Mouse (Mus musculus) testis, adult 2 months (tissue): Measurements from ENCODE around the gene Adgrf5. TPM values are rescaled to one million over a fixed set of nuclear protein-coding genes. Genes with fewer than 3 reads are reported as not detected.

Experiments used
- H3K27ac ChIP-seq: fragments of 200-500 bp; 2 replicates; pipeline ENCODE4 v1.5.1; 2012; ENCODE audit warnings: low read depth, low read length; ENCODE audit not compliant: control insufficient read depth, insufficient read depth
- H3K27me3 ChIP-seq: fragments of 200-500 bp; 2 replicates; pipeline ENCODE4 v1.6.1; 2012; ENCODE audit warnings: mild to moderate bottlenecking, low read length, moderate library complexity; ENCODE audit not compliant: control insufficient read depth, insufficient read depth
- H3K36me3 ChIP-seq: fragments of 200-500 bp; 2 replicates; pipeline ENCODE4 v1.6.1; 2012; ENCODE audit warnings: mild to moderate bottlenecking, low read length; ENCODE audit not compliant: control insufficient read depth, insufficient read depth
- H3K4me1 ChIP-seq: fragments of 200-500 bp; 2 replicates; pipeline ENCODE4 v1.6.1; 2012; ENCODE audit warnings: low read length; ENCODE audit not compliant: control insufficient read depth, insufficient read depth
- H3K4me3 ChIP-seq: fragments of 200-500 bp; 2 replicates; pipeline ENCODE4 v1.5.1; 2012; ENCODE audit warnings: low read depth, mild to moderate bottlenecking, low read length, moderate library complexity, mixed read lengths; ENCODE audit not compliant: control insufficient read depth
- CTCF ChIP-seq: fragments of 200-500 bp; IDR thresholded peaks from 2 replicates; pipeline ENCODE4 v1.5.1; 2012; ENCODE audit warnings: low read depth, mild to moderate bottlenecking, inconsistent platforms, low read length, moderate library complexity; ENCODE audit not compliant: control insufficient read depth, insufficient read depth, insufficient replicate concordance
- POLR2A ChIP-seq: fragments of 200-500 bp; IDR thresholded peaks from 2 replicates; pipeline ENCODE4 v1.6.1; 2012; ENCODE audit warnings: low read depth, mild to moderate bottlenecking, inconsistent platforms, low read length, moderate library complexity; ENCODE audit not compliant: control insufficient read depth
- polyA plus RNA-seq: library from polyadenylated mRNA; depleted of rRNA; stranded (reverse); fragments of >200 nt; gene quantifications from 2 replicates; pipeline ENCODE4 v1.2.3, GENCODE M21; 2012

Adgrf5 gene
- polyA plus RNA-seq, 1 experiment = 0.74 TPM

GRCm38 (mm10) chr17:43407548-43407947, 47.3 kb downstream of the Adgrf5 start:
- TF ChIP-seq POLR2A = no peak
- TF ChIP-seq CTCF = no peak
- Histone ChIP-seq H3K4me3 (no peak overlapping the region), H3K27ac (no peak overlapping the region), H3K27me3 (no peaks in the 10 kb centered on the region), H3K36me3 (no peaks in the 10 kb centered on the region), H3K4me1 (no peaks in the 10 kb centered on the region)

- Histone ChIP-seq H3K36me3 (no peaks in the 10 kb centered on the region), H3K4me3 (no peak overlapping the region), H3K4me1 (no peaks in the 10 kb centered on the region), H3K27me3 (no peaks in the 10 kb centered on the region), H3K27ac (no peak overlapping the region)
- TF ChIP-seq POLR2A (no peak), CTCF (no peak)
These were observed 52.9 kb downstream of the Adgrf5 start for GRCm38 (mm10) chr17:43413182-43413581.

- no peak overlapping the region for H3K27ac ChIP-seq
- H3K27me3 ChIP-seq = no peaks in the 10 kb centered on the region
- no peaks in the 10 kb centered on the region for H3K36me3 ChIP-seq
- no peak overlapping the region for H3K4me3 ChIP-seq
- TF ChIP-seq POLR2A = no peak
- TF ChIP-seq CTCF = no peak
- H3K4me1 ChIP-seq = no peaks in the 10 kb centered on the region
These were observed 59.0 kb downstream of the Adgrf5 start for GRCm38 (mm10) chr17:43419204-43419603.

GRCm38 (mm10) chr17:43420381-43420780, 60.1 kb downstream of the Adgrf5 start:
- TF ChIP-seq POLR2A (no peak), CTCF (no peak)
- no peak overlapping the region for H3K27ac ChIP-seq
- no peaks in the 10 kb centered on the region for H3K36me3 ChIP-seq
- no peaks in the 10 kb centered on the region for H3K4me1 ChIP-seq
- H3K4me3 ChIP-seq = no peak overlapping the region
- H3K27me3 ChIP-seq = no peaks in the 10 kb centered on the region

- no peak for TF ChIP-seq POLR2A
- TF ChIP-seq CTCF = no peak
- H3K4me1 ChIP-seq = no peaks in the 10 kb centered on the region
- H3K27ac ChIP-seq = no peak overlapping the region
- no peaks in the 10 kb centered on the region for H3K27me3 ChIP-seq
- no peaks in the 10 kb centered on the region for H3K36me3 ChIP-seq
- no peak overlapping the region for H3K4me3 ChIP-seq
These were observed 63.7 kb downstream of the Adgrf5 start for GRCm38 (mm10) chr17:43423953-43424352.

GRCm38 (mm10) chr17:43431692-43432091, 71.4 kb downstream of the Adgrf5 start:
- no peaks in the 10 kb centered on the region for H3K4me1 ChIP-seq
- H3K36me3 ChIP-seq = no peaks in the 10 kb centered on the region
- no peak for TF ChIP-seq POLR2A
- no peak for TF ChIP-seq CTCF
- no peak overlapping the region for H3K4me3 ChIP-seq
- H3K27me3 ChIP-seq = no peaks in the 10 kb centered on the region
- no peak overlapping the region for H3K27ac ChIP-seq

GRCm38 (mm10) chr17:43434485-43434884, 74.2 kb downstream of the Adgrf5 start:
- Histone ChIP-seq H3K27ac (no peak overlapping the region), H3K27me3 (no peaks in the 10 kb centered on the region), H3K4me1 (no peaks in the 10 kb centered on the region), H3K36me3 (no peaks in the 10 kb centered on the region), H3K4me3 (no peak overlapping the region)
- TF ChIP-seq CTCF = no peak
- no peak for TF ChIP-seq POLR2A

GRCm38 (mm10) chr17:43451216-43451615, 91.0 kb downstream of the Adgrf5 start:
- TF ChIP-seq CTCF (no peak), POLR2A (no peak)
- Histone ChIP-seq H3K27ac (no peak overlapping the region), H3K27me3 (no peaks in the 10 kb centered on the region), H3K4me3 (no peak overlapping the region), H3K4me1 (peaks cover 9% of the 10 kb centered on the region), H3K36me3 (no peaks in the 10 kb centered on the region)

- H3K36me3 ChIP-seq = no peaks in the 10 kb centered on the region
- H3K27ac ChIP-seq = no peak overlapping the region
- no peak overlapping the region for H3K4me3 ChIP-seq
- no peaks in the 10 kb centered on the region for H3K27me3 ChIP-seq
- TF ChIP-seq POLR2A (no peak), CTCF (peak; percentile 42; the same call in 1 of the 2 replicates)
- peaks cover 17% of the 10 kb centered on the region for H3K4me1 ChIP-seq
These were observed 98.3 kb downstream of the Adgrf5 start for GRCm38 (mm10) chr17:43458598-43458997.
